Mouse (Mus musculus) ES-Bruce4 (cell line): ENCODE data around the gene Asic2.

Experiments used
- CTCF ChIP-seq: IDR thresholded peaks from one replicate; pipeline ENCODE4 v1.8.1; 2011; ENCODE audit warnings: low read depth, low read length
- EP300 ChIP-seq: IDR thresholded peaks from 2 replicates; pipeline ENCODE4 v1.6.1; 2011; ENCODE audit warnings: low read depth, low read length; ENCODE audit not compliant: insufficient read depth
- POLR2A ChIP-seq: IDR thresholded peaks from one replicate; pipeline ENCODE4 v1.8.1; 2011; ENCODE audit warnings: low read length; ENCODE audit not compliant: insufficient read depth

- TF ChIP-seq CTCF, result no peak
- no peak for TF ChIP-seq EP300
- TF ChIP-seq POLR2A, result no peak
These were observed 889.0 kb downstream of the Asic2 start for GRCm38 (mm10) chr11:81079237-81079636.
